Mouse (Mus musculus) mesoderm, embryonic 11.5 days (tissue): ENCODE data around the gene Ddost.

Experiments used
- DNase-seq: peaks from one replicate; pipeline ENCODE4 v3.0.0-alpha.2; 2012; ENCODE audit warnings: low read depth, low spot score

The Ddost gene

GRCm38 (mm10) chr4:138304340-138305104 is at the start of gene Ddost:
Ddost (plus strand) TSS chr4:138304730.
- DNase-seq = peak; percentile 100

GRCm38 (mm10) chr4:138257116-138257687 is 47.3 kb upstream of the Ddost start:
- DNase-seq = no peak

GRCm38 (mm10) chr4:138258663-138259062 is 45.9 kb upstream of the Ddost start:
- no peak for DNase-seq

- no peak for DNase-seq
These were observed 45.0 kb upstream of the Ddost start for GRCm38 (mm10) chr4:138259482-138259881.

- peak; percentile 93 for DNase-seq
These were observed 42.5 kb upstream of the Ddost start for GRCm38 (mm10) chr4:138261843-138262681.

GRCm38 (mm10) chr4:138267869-138268268 is 36.7 kb upstream of the Ddost start:
- DNase-seq = no peak

GRCm38 (mm10) chr4:138272011-138272997 is 32.2 kb upstream of the Ddost start:
- no peak for DNase-seq

GRCm38 (mm10) chr4:138278346-138278745 is 26.2 kb upstream of the Ddost start:
- no peak for DNase-seq

- DNase-seq = peak; percentile 90
These were observed 21.7 kb upstream of the Ddost start for GRCm38 (mm10) chr4:138282834-138283233.

- no peak for DNase-seq
These were observed 18.1 kb upstream of the Ddost start for GRCm38 (mm10) chr4:138286411-138286810.

- no peak for DNase-seq
These were observed 15.8 kb upstream of the Ddost start for GRCm38 (mm10) chr4:138288691-138289090.

GRCm38 (mm10) chr4:138292028-138292427 is 12.5 kb upstream of the Ddost start:
- no peak for DNase-seq

GRCm38 (mm10) chr4:138293261-138293948 is 11.1 kb upstream of the Ddost start:
- DNase-seq = no peak

GRCm38 (mm10) chr4:138293949-138294550 is 10.5 kb upstream of the Ddost start:
- no peak for DNase-seq

GRCm38 (mm10) chr4:138301271-138301780 is 3.2 kb upstream of the Ddost start:
- no peak for DNase-seq

GRCm38 (mm10) chr4:138303011-138303410 is 1.5 kb upstream of the Ddost start:
- no peak for DNase-seq

GRCm38 (mm10) chr4:138303742-138304141 is 788 bp upstream of the Ddost start:
- DNase-seq = no peak

- DNase-seq = no peak
These were observed 2.5 kb downstream of the Ddost start for GRCm38 (mm10) chr4:138307025-138307424.

- no peak for DNase-seq
These were observed 3.2 kb downstream of the Ddost start for GRCm38 (mm10) chr4:138307739-138308138.
